Mouse (Mus musculus) embryonic facial prominence, embryonic 12.5 days (tissue): Measurements from ENCODE around the gene Tead1. TPM values are rescaled to one million over a fixed set of nuclear protein-coding genes. Genes with fewer than 3 reads are reported as not detected.
A peak's percentile ranks its signal among the peaks of the same experiment; 100 is the strongest.

Experiments
- ATAC-seq: fragments of 200-750 bp; cut with Nextera tagmentation; 2 replicates; pipeline ENCODE4 v1.8.0; 2017; ENCODE audit not compliant: insufficient number of reproducible peaks, insufficient read depth, low FRiP score, low TSS enrichment
- H3K27ac ChIP-seq: fragments of 300-500 bp; sonication (generic); 2 replicates; pipeline ENCODE4 v1.5.1; 2016; ENCODE audit warnings: mild to moderate bottlenecking
- H3K27me3 ChIP-seq: fragments of 300-500 bp; sonication (generic); 2 replicates; pipeline ENCODE4 v1.6.1; 2016; ENCODE audit warnings: mild to moderate bottlenecking, moderate library complexity
- H3K36me3 ChIP-seq: fragments of 300-500 bp; sonication (generic); 2 replicates; pipeline ENCODE4 v1.6.1; 2016; ENCODE audit warnings: mild to moderate bottlenecking
- H3K4me1 ChIP-seq: fragments of 300-500 bp; sonication (generic); 2 replicates; pipeline ENCODE4 v1.6.1; 2016
- H3K4me2 ChIP-seq: fragments of 300-500 bp; sonication (generic); replicated peaks from 2 replicates; pipeline ENCODE4 v1.6.1; 2016; ENCODE audit warnings: mild to moderate bottlenecking, moderate library complexity
- H3K4me3 ChIP-seq: fragments of 300-500 bp; sonication (generic); 2 replicates; pipeline ENCODE4 v1.5.1; 2016; ENCODE audit warnings: mild to moderate bottlenecking
- H3K9ac ChIP-seq: fragments of 300-500 bp; sonication (generic); 2 replicates; pipeline ENCODE4 v1.6.1; 2016; ENCODE audit warnings: mild to moderate bottlenecking, moderate library complexity
- H3K9me3 ChIP-seq: fragments of 300-500 bp; sonication (generic); 2 replicates; pipeline ENCODE4 v1.6.1; 2016; ENCODE audit warnings: mild to moderate bottlenecking, moderate library complexity
- WGBS: fragments of 180-500 bp; shearing (Covaris S2); methylation state at CpG from one replicate; pipeline ENCODE4 v1.1.7; 2016; 5-methylcytosine and 5-hydroxymethylcytosine counted together
- polyA plus RNA-seq: library from polyadenylated mRNA; unstranded; fragments of >200 nt; fragmentation: Nextera tagmentation; extraction: Ambion mirVana; gene quantifications from 2 replicates; pipeline ENCODE4 v1.2.1, GENCODE M21; 2016

Tead1 gene
- polyA plus RNA-seq, 1 experiment from 2014 or later = 32.8 TPM

DNA sequence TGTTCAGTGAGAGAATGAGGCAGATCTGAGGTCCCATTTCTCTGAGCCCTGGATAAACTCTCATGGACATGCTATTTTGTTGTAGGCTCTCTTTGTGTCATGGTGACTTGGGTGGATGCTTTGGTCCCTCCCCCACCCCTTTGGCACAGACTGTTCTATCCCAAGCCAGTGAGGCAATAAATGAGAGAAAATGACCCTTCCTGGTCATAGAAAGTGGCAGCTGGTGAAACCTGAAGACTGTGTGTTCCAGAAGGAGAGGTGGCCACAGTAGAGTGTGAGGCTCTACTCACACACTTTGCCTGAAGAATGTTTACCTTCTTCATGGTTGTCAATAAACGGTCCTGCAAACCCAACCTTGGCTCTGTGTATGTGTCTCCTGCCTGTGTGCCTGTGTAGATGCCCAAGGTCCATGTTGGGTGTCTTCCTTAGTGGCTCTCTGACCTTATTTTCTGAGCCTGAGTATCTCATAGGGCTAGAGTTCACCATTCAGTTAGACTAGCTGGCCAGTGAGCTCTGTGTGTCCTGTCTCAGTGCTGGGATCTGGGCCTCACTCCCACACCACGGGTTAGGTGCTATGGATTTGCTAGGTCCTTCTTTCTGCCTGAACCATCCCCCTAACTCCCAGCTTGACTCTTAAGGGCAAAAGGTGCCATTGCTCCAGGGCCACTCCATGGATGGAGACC, 127.7 kb downstream of the Tead1 start:
- Histone ChIP-seq H3K4me2 (peak overlapping the region; percentile 57), H3K9ac (no peak overlapping the region; the same call in 1 of the 2 replicates), H3K36me3 (no peaks in the 10 kb centered on the region), H3K9me3 (no peaks in the 10 kb centered on the region), H3K4me1 (peaks cover 51% of the 10 kb centered on the region), H3K27me3 (no peaks in the 10 kb centered on the region), H3K4me3 (peak overlapping the region; percentile 26), H3K27ac (peak overlapping the region; percentile 87)
- 33% methylated on average over 2 of the region's 2 CpGs for WGBS
- no peak for ATAC-seq

DNA sequence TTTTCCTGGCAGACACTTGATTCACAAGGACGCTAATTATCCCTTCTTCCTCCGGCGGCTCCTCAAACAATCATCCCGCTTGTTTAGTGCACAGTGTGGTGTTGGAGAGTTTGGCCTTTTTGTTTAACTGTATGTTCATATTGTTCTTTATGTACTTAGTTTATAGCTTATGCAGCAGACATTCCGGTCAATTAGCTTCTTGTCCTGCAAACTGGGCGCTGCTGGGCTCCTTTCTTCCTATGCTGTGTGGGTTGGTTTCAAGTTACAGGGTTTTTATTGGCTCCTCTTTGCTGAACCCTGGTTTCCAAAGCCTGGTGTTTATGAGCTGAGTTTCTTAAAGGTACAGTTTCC, 128.3 kb downstream of the Tead1 start:
- H3K4me1 ChIP-seq = peaks cover 46% of the 10 kb centered on the region
- H3K36me3 ChIP-seq = no peaks in the 10 kb centered on the region
- H3K9ac ChIP-seq = no peak overlapping the region; the same call in 1 of the 2 replicates
- ATAC-seq = 0 out of 2 replicates have a peak, but pooled peaks have one; percentile 31
- peak overlapping the region; percentile 26 for H3K4me3 ChIP-seq
- WGBS = 3% methylated on average over 6 of the region's 6 CpGs
- no peaks in the 10 kb centered on the region for H3K9me3 ChIP-seq
- peak overlapping the region; percentile 57 for H3K4me2 ChIP-seq
- H3K27me3 ChIP-seq = no peaks in the 10 kb centered on the region
- H3K27ac ChIP-seq = peak overlapping the region; percentile 87

DNA sequence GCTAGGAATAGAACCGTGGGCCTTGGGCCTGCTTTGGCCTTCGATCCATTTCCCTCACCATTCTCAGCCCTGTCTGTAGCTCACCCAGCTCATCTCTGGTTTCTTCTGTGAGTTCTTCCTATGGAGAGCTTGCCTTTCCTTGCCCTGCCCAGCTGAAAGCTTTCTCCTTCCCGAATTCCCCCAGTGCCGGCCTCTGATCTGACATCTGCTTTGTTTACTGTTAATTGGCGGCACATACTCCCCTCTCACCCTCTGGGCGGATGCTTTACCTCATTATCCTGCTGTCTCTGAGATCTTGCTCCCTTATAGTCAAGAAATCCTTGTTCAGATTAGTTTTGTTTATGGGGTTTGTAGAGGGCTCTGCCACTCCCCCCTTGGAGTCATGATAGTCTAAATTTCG, 131.6 kb downstream of the Tead1 start:
- Histone ChIP-seq H3K27me3 (no peaks in the 10 kb centered on the region), H3K4me1 (peaks cover 36% of the 10 kb centered on the region), H3K27ac (0 out of 2 replicates have a peak overlapping the region, but pooled peaks have one; percentile 0), H3K9ac (no peak overlapping the region), H3K4me3 (no peak overlapping the region), H3K9me3 (peaks cover 3% of the 10 kb centered on the region; the same call in 1 of the 2 replicates), H3K36me3 (no peaks in the 10 kb centered on the region), H3K4me2 (no peak overlapping the region)
- 35% methylated on average over 7 of the region's 7 CpGs for WGBS
- no peak for ATAC-seq

DNA sequence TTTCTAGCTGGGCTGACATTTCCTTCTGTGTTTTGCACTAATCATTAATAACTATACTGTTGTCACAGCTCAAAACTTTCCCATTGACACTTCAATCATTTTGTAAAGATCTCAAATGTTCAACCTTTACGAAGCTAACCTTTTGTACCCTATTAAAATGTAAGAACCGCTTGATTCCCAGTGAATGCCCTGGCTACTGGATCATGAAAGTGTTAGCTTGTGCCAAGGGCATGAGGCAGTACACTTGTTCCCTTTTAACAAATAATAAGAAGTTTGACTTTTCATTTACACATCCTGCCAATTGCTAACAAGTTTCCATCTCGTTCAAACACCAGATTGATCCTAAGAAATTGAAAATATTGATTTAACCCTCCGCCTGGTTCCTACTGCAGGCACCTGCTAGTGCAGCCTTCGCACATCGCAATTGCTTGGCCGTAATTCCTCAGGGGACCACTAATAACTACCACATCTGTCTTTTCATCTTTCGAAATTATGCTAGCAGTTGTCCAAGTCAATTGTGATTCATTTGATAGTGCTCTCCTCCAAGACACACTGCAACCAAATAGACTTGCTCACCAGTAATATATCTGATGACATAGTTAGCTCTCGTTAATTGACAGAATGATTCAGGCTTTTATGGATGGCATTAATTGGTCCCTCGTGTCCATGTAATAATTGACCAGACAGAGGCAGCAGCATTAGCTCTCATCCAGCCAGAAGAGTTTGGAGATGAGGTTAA, 133.1 kb downstream of the Tead1 start:
- Histone ChIP-seq H3K9ac (no peak overlapping the region), H3K36me3 (no peaks in the 10 kb centered on the region), H3K4me1 (peaks cover 22% of the 10 kb centered on the region), H3K4me3 (no peak overlapping the region), H3K4me2 (no peak overlapping the region), H3K9me3 (peaks cover 3% of the 10 kb centered on the region; the same call in 1 of the 2 replicates), H3K27ac (no peak overlapping the region), H3K27me3 (no peaks in the 10 kb centered on the region)
- WGBS = 76% methylated on average over 10 of the region's 10 CpGs
- ATAC-seq = no peak

DNA sequence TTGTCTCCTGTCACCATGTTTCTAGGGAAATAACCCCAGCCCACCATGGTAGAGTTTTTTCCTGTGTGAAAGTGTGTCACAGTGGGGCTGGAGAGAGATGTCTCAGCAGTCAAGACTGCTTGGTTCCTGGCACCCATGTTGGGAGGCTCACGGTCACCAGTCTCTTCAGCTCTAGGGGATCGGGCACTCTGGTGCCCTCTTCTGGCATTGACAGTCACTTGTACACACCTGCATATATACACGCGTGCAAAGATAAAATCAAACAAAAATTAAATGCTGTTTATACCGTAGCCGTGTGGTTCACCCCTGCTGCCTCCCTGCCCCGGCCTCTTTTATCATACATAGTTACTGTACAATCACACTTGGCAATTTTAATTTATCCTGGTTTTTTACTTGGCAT, 134.0 kb downstream of the Tead1 start:
- Histone ChIP-seq H3K4me3 (no peak overlapping the region), H3K9ac (no peak overlapping the region), H3K36me3 (no peaks in the 10 kb centered on the region), H3K27ac (no peak overlapping the region), H3K4me2 (no peak overlapping the region), H3K27me3 (no peaks in the 10 kb centered on the region), H3K4me1 (peaks cover 19% of the 10 kb centered on the region), H3K9me3 (peaks cover 3% of the 10 kb centered on the region; the same call in 1 of the 2 replicates)
- 92% methylated on average over 7 of the region's 7 CpGs for WGBS
- ATAC-seq = no peak

DNA sequence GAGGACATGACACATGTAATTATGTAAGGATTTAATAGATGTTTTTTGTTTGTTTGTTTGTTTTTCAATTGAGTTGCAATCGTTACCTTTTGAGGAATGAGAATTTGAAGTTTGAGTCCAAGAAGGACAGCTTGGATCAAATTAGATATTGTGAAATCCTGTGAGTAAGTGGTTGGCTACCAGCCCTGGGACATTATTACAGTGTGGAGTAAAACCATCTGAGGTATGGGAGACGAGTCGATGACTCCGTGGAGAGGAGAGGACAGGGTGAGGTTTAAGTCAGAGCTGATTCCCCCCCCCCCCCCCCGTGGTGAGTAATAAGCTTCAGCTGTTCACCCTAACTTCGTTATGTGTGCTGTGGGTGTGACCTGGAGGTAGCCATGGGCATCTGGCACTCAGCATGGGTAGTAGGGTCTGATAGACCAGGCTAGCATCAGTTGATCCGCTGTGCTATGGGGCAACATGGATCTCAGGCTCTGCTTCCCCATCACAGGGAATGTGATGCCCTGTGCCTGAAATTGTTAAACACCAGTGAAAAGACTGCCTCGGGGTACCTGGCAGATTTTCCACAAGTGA, 134.7 kb downstream of the Tead1 start:
- Histone ChIP-seq H3K4me2 (no peak overlapping the region), H3K36me3 (no peaks in the 10 kb centered on the region), H3K9me3 (peaks cover 3% of the 10 kb centered on the region; the same call in 1 of the 2 replicates), H3K27ac (no peak overlapping the region), H3K27me3 (no peaks in the 10 kb centered on the region), H3K4me1 (peaks cover 16% of the 10 kb centered on the region; the same call in 1 of the 2 replicates), H3K4me3 (no peak overlapping the region), H3K9ac (no peak overlapping the region)
- ATAC-seq = no peak
- WGBS = 67% methylated on average over 8 of the region's 8 CpGs

DNA sequence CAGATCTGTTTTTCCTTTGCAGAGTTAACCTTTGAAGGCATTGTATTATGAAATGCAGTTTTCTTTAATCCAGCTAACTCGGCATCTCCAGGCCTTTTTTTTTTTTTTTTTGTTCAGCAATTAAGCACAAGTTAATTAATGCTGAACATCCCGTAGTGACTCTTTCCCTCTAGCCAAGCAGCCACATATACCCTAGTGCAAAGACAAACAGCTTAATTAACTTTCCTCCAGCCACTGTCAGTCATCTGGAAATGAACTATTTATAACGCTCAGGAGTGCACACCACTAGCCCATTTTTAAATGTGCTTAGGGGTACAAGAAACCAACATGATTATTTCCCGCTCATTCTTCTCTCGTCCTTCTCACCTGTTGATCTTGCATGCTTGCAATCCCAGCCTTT, 136.9 kb downstream of the Tead1 start:
- Histone ChIP-seq H3K27me3 (no peaks in the 10 kb centered on the region), H3K9ac (no peak overlapping the region), H3K4me1 (0 out of 2 replicates have a peak, but pooled peaks cover 13% of the 10 kb centered on the region), H3K4me2 (no peak overlapping the region), H3K36me3 (no peaks in the 10 kb centered on the region), H3K4me3 (no peak overlapping the region), H3K9me3 (peaks cover 3% of the 10 kb centered on the region; the same call in 1 of the 2 replicates), H3K27ac (no peak overlapping the region)
- no peak for ATAC-seq
- WGBS = 60% methylated on average over 5 of the region's 5 CpGs

DNA sequence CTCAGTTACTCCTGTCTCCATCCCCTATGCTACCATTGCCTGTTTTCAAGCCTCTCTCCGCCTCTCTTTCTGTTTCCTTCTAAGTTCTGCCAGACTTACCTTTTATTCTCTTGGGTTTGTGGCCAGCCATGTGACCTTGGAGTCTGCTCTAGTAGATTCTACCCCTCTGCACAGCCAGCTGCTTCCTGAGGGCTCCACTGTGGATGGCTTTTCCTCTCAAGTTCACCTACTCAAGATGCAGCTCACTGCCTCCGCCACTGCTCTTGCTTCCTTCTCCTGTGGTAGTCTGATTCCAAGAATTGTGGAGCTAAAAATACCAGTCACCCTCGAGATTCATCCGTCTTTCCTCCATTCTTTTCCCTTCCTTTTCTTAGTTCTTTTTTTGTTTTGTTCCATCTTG, 140.7 kb downstream of the Tead1 start:
- no peak for ATAC-seq
- Histone ChIP-seq H3K4me1 (peaks cover 42% of the 10 kb centered on the region), H3K4me3 (no peak overlapping the region), H3K9ac (no peak overlapping the region), H3K4me2 (no peak overlapping the region), H3K9me3 (no peaks in the 10 kb centered on the region), H3K27ac (no peak overlapping the region), H3K36me3 (no peaks in the 10 kb centered on the region), H3K27me3 (no peaks in the 10 kb centered on the region)
- 79% methylated on average over 4 of the region's 4 CpGs for WGBS

DNA sequence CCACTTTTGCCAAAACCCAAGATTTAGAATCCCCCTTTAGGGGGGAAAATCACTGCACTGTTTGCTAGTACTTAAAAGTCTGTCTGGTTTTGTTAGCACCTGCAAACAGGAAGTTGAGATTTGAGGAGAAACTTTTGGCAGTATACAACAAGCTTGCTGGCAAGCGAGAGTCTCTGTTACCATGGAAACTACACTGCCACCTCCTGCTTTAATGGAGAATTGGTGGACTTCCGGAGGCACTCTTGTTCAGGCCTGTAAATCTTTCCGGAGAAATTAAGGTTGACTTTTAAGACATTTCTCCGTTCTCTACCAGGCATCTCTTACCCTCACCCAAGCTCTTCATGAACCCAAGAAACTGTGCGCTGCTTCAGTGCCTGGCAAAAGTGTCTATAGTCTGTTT, 143.8 kb downstream of the Tead1 start:
- H3K4me1 ChIP-seq = peaks cover 68% of the 10 kb centered on the region
- no peaks in the 10 kb centered on the region for H3K9me3 ChIP-seq
- no peak for ATAC-seq
- 12% methylated on average over 5 of the region's 5 CpGs for WGBS
- peak overlapping the region; percentile 67 for H3K27ac ChIP-seq
- 0 out of 2 replicates have a peak overlapping the region, but pooled peaks have one; percentile 30 for H3K4me2 ChIP-seq
- no peaks in the 10 kb centered on the region for H3K36me3 ChIP-seq
- H3K27me3 ChIP-seq = no peaks in the 10 kb centered on the region
- H3K9ac ChIP-seq = no peak overlapping the region
- no peak overlapping the region for H3K4me3 ChIP-seq

DNA sequence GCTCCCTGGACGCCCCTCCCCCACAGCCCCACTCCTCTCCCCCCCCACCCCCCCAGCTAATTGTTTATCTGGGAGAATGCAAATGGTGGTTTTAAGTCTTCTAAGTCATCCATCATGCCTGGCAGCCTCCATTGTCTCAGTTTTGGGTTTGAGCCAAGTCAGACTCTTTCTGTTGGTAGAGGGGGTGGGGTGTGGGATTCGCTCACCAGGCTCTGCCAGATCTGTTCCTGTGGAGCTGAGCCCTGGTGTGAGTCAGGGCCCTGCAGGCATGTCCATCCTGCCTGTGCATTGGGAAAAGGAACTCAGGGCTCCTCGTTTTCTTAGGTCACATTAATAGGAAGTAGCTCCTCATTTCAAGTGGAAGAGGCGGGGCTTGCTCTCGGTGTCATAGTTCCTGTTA, 144.5 kb downstream of the Tead1 start:
- 6% methylated on average over 5 of the region's 5 CpGs for WGBS
- Histone ChIP-seq H3K4me1 (peaks cover 75% of the 10 kb centered on the region), H3K27me3 (no peaks in the 10 kb centered on the region), H3K9me3 (no peaks in the 10 kb centered on the region), H3K36me3 (no peaks in the 10 kb centered on the region), H3K4me3 (no peak overlapping the region), H3K4me2 (peak overlapping the region; percentile 30), H3K27ac (peak overlapping the region; percentile 67), H3K9ac (no peak overlapping the region)
- no peak for ATAC-seq

DNA sequence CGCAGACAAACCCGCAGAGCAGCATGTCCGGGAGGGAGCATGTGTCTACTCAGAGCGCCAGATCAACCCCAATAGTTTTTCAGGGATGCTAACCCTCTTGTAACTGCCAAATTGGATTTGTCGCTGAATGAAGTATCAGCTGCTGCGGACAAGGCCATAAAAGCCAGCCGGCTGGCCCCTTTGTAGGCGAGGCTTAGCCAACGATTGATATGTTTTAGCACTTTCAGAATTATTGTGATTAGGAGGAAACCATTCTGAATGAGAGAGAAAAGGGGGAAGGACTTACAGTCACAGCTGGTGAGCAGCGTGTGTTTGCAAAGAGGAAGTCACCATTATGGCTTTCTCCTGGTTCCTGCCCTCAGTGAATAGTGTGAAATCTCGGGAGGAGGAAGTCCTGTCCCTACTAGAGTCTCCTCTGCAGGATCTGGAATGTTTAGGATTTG, 146.2 kb downstream of the Tead1 start:
- Histone ChIP-seq H3K4me2 (peak overlapping the region; percentile 38), H3K27ac (peak overlapping the region; percentile 93), H3K4me3 (no peak overlapping the region), H3K27me3 (no peaks in the 10 kb centered on the region), H3K4me1 (peaks cover 73% of the 10 kb centered on the region), H3K9ac (no peak overlapping the region), H3K9me3 (no peaks in the 10 kb centered on the region), H3K36me3 (no peaks in the 10 kb centered on the region)
- ATAC-seq = no peak
- WGBS = 12% methylated on average over 11 of the region's 11 CpGs
